Mouse (Mus musculus): ENCODE data around the gene Serping1.

GRCm38 (mm10) chr2:84800304-84800703 is 25.1 kb upstream of the Serping1 start:
- TF ChIP-seq CTCF (IDR thresholded peaks at IDR 0.05; ENCODE audit: low read depth, low read length) (no peak), POLR2A (IDR thresholded peaks at IDR 0.05; ENCODE audit: extremely low read depth, insufficient read depth, low read length) (no peak)

All from liver, adult 2 months (tissue).